Mouse (Mus musculus) forebrain, postnatal 0 days (tissue): ENCODE data around the gene Cdh1. TPM values are rescaled to one million over a fixed set of nuclear protein-coding genes. Genes with fewer than 3 reads are reported as not detected.
"Not testable (repeated sequence)": the region's sequence is repeated elsewhere in the genome, so short reads cannot be mapped to it uniquely, and the experiment has no call there.

Experiments used
- ATAC-seq: fragments of 200-750 bp; cut with Nextera tagmentation; 2 replicates; pipeline ENCODE4 v1.8.0; 2017; ENCODE audit warnings: mild to moderate bottlenecking, moderate library complexity
- DNase-seq: peaks from one replicate; pipeline ENCODE4 v3.0.0-alpha.2; 2015
- H3K27ac ChIP-seq: fragments of 300-500 bp; sonication (generic); 2 replicates; pipeline ENCODE4 v1.5.1; 2014; ENCODE audit warnings: low read depth, mild to moderate bottlenecking, antibody characterized with exemption, low read length, moderate library complexity, mixed read lengths
- H3K27me3 ChIP-seq: fragments of 300-500 bp; sonication (generic); 2 replicates; pipeline ENCODE4 v1.6.1; 2014; ENCODE audit warnings: mild to moderate bottlenecking, low read length, mixed read lengths; ENCODE audit not compliant: insufficient read depth
- H3K36me3 ChIP-seq: fragments of 300-500 bp; sonication (generic); 2 replicates; pipeline ENCODE4 v1.6.1; 2014; ENCODE audit warnings: mild to moderate bottlenecking, moderate library complexity; ENCODE audit not compliant: insufficient read depth
- H3K4me1 ChIP-seq: fragments of 300-500 bp; sonication (generic); 2 replicates; pipeline ENCODE4 v1.6.1; 2014; ENCODE audit warnings: antibody characterized with exemption; ENCODE audit not compliant: insufficient read depth
- H3K4me2 ChIP-seq: fragments of 300-500 bp; sonication (generic); 2 replicates; pipeline ENCODE4 v1.6.1; 2014; ENCODE audit warnings: low read depth, mild to moderate bottlenecking, moderate library complexity
- H3K4me3 ChIP-seq: fragments of 300-500 bp; sonication (generic); 2 replicates; pipeline ENCODE4 v1.5.1; 2014; ENCODE audit warnings: low read depth, low read length, mixed read lengths
- H3K9ac ChIP-seq: fragments of 300-500 bp; sonication (generic); 2 replicates; pipeline ENCODE4 v1.6.1; 2014; ENCODE audit warnings: mild to moderate bottlenecking
- H3K9me3 ChIP-seq: fragments of 300-500 bp; sonication (generic); 2 replicates; pipeline ENCODE4 v1.6.1; 2016; ENCODE audit warnings: low read length
- CTCF ChIP-seq: sonication (generic); IDR thresholded peaks from 2 replicates; pipeline ENCODE4 v1.5.1; 2016; ENCODE audit warnings: antibody characterized with exemption, control low read depth, low read depth
- WGBS: fragments of 180-500 bp; shearing (Covaris S2); extraction: QIAGEN DNeasy Blood & Tissue Kit; methylation state at CpG from one replicate; pipeline ENCODE4 v1.1.7; 2014; 5-methylcytosine and 5-hydroxymethylcytosine counted together
- polyA plus RNA-seq: library from polyadenylated mRNA; unstranded; fragments of >200 nt; fragmentation: Nextera tagmentation; extraction: Ambion mirVana; gene quantifications from 2 replicates; pipeline ENCODE4 v1.2.1, GENCODE M21; 2015
- total RNA-seq: library from RNA; depleted of rRNA; stranded (reverse); fragments of >200 nt; gene quantifications from 2 replicates; pipeline ENCODE4 v1.2.3, GENCODE M21; 2014

Gene Cdh1
- total and polyA plus RNA-seq, 2 experiments from 2014 or later: 3.9 TPM

- WGBS: 42% methylated on average over 15 of the region's 15 CpGs
- ATAC-seq: no peak
Measured at GRCm38 (mm10) chr8:106606601-106607145, 3.5 kb downstream of the Cdh1 start.

GRCm38 (mm10) chr8:106607783-106608182, 4.6 kb downstream of the Cdh1 start:
- not testable (repeated sequence) for H3K4me2 ChIP-seq, H3K9me3 ChIP-seq, ATAC-seq, H3K9ac ChIP-seq, DNase-seq, H3K4me3 ChIP-seq, H3K27ac ChIP-seq, H3K36me3 ChIP-seq, H3K4me1 ChIP-seq
- 80% methylated on average over 4 of the region's 4 CpGs for WGBS
- H3K27me3 ChIP-seq: peaks cover 35% of the 10 kb centered on the region

More at GRCm38 (mm10) chr8:106606601-106607145, 3.5 kb downstream of the Cdh1 start:
- TF ChIP-seq CTCF: no peak
- Histone ChIP-seq H3K4me1 (0 out of 2 replicates have a peak, but pooled peaks cover 3% of the 10 kb centered on the region), H3K4me2 (no peak overlapping the region), H3K4me3 (no peak overlapping the region), H3K9me3 (no peaks in the 10 kb centered on the region), H3K27ac (no peak overlapping the region), H3K36me3 (no peaks in the 10 kb centered on the region), H3K9ac (no peak overlapping the region), H3K27me3 (peaks cover 44% of the 10 kb centered on the region)
- DNase-seq: no peak

- no peak overlapping the region for H3K27ac ChIP-seq
- 0 out of 2 replicates have a peak, but pooled peaks cover 3% of the 10 kb centered on the region for H3K4me1 ChIP-seq
- 78% methylated on average over 3 of the region's 3 CpGs for WGBS
- H3K27me3 ChIP-seq: peaks cover 29% of the 10 kb centered on the region
- no peak overlapping the region for H3K4me3 ChIP-seq
- no peak for DNase-seq
- no peak for TF ChIP-seq CTCF
- H3K9me3 ChIP-seq: no peaks in the 10 kb centered on the region
- H3K9ac ChIP-seq: no peak overlapping the region
- ATAC-seq: no peak
- H3K36me3 ChIP-seq: no peaks in the 10 kb centered on the region
- no peak overlapping the region for H3K4me2 ChIP-seq
Measured at GRCm38 (mm10) chr8:106608425-106608824, 5.3 kb downstream of the Cdh1 start.

- no peaks in the 10 kb centered on the region for H3K9me3 ChIP-seq
- WGBS: 70% methylated on average over 7 of the region's 7 CpGs
- DNase-seq (no peak), ATAC-seq (no peak)
- H3K27me3 ChIP-seq: peaks cover 20% of the 10 kb centered on the region
- no peak overlapping the region for H3K27ac ChIP-seq
- H3K4me3 ChIP-seq: no peak overlapping the region
- H3K4me1 ChIP-seq: no peaks in the 10 kb centered on the region
- no peak overlapping the region for H3K4me2 ChIP-seq
- no peak overlapping the region for H3K9ac ChIP-seq
- H3K36me3 ChIP-seq: no peaks in the 10 kb centered on the region
- no peak for TF ChIP-seq CTCF
Measured at GRCm38 (mm10) chr8:106609076-106609903, 6.1 kb downstream of the Cdh1 start.

- Histone ChIP-seq H3K36me3 (no peaks in the 10 kb centered on the region), H3K4me1 (no peaks in the 10 kb centered on the region), H3K4me3 (no peak overlapping the region), H3K27me3 (peaks cover 6% of the 10 kb centered on the region; the same call in 1 of the 2 replicates), H3K9me3 (no peaks in the 10 kb centered on the region), H3K4me2 (no peak overlapping the region), H3K27ac (no peak overlapping the region), H3K9ac (no peak overlapping the region)
- WGBS: 69% methylated on average over 9 of the region's 9 CpGs
- no peak for ATAC-seq
- no peak for TF ChIP-seq CTCF
- DNase-seq: no peak
Measured at GRCm38 (mm10) chr8:106610958-106611640, 7.9 kb downstream of the Cdh1 start.

- H3K4me2 ChIP-seq: no peak overlapping the region
- DNase-seq (no peak), ATAC-seq (no peak)
- H3K27me3 ChIP-seq: no peaks in the 10 kb centered on the region
- H3K27ac ChIP-seq: no peak overlapping the region
- H3K4me3 ChIP-seq: no peak overlapping the region
- 79% methylated on average over 3 of the region's 3 CpGs for WGBS
- no peaks in the 10 kb centered on the region for H3K4me1 ChIP-seq
- H3K36me3 ChIP-seq: no peaks in the 10 kb centered on the region
- no peak for TF ChIP-seq CTCF
- H3K9ac ChIP-seq: no peak overlapping the region
- no peaks in the 10 kb centered on the region for H3K9me3 ChIP-seq
Measured at GRCm38 (mm10) chr8:106612047-106612446, 8.9 kb downstream of the Cdh1 start.

- TF ChIP-seq CTCF: no peak
- H3K27ac ChIP-seq: no peak overlapping the region
- H3K27me3 ChIP-seq: no peaks in the 10 kb centered on the region
- no peak overlapping the region for H3K4me2 ChIP-seq
- WGBS: 82% methylated on average over 5 of the region's 5 CpGs
- no peaks in the 10 kb centered on the region for H3K9me3 ChIP-seq
- H3K4me1 ChIP-seq: no peaks in the 10 kb centered on the region
- H3K9ac ChIP-seq: no peak overlapping the region
- no peak overlapping the region for H3K4me3 ChIP-seq
- ATAC-seq (no peak), DNase-seq (no peak)
- H3K36me3 ChIP-seq: no peaks in the 10 kb centered on the region
Measured at GRCm38 (mm10) chr8:106614704-106615103, 11.6 kb downstream of the Cdh1 start.
